Mouse (Mus musculus): ENCODE measurements around the gene Jpt1. TPM values are rescaled to one million over a fixed set of nuclear protein-coding genes. Genes with fewer than 3 reads are reported as not detected.
"Not testable (repeated sequence)": the region's sequence is repeated elsewhere in the genome, so short reads cannot be mapped to it uniquely, and the experiment has no call there.

Gene Jpt1
- polyA plus RNA-seq, 1 experiment = 386 TPM

- Histone ChIP-seq H3K4me2 (ENCODE audit: low read depth) (peak overlapping the region; percentile 96), H3ac (ENCODE audit: control insufficient read depth, insufficient read length) (no peak overlapping the region), H3K36me3 (ENCODE audit: control insufficient read depth, insufficient read depth) (peaks cover 2% of the 10 kb centered on the region), H3K4me3 (no peak overlapping the region), H3K79me2 (ENCODE audit: control insufficient read depth, insufficient read depth) (peaks cover 89% of the 10 kb centered on the region), H3K27me3 (ENCODE audit: control insufficient read depth, insufficient read depth, insufficient read length) (no peaks in the 10 kb centered on the region)
- no peak for TF ChIP-seq POLR2AphosphoS2 (IDR thresholded peaks at IDR 0.05; ENCODE audit: insufficient read length, low read depth)
- TF ChIP-seq MYOG (IDR thresholded peaks at IDR 0.05; ENCODE audit: control insufficient read depth in 1 of 3, insufficient read depth in 1 of 3, insufficient read length in 2 of 3, low read depth in 2 of 3) = peak in 2 of 3 experiments; percentile 22 to 46
- peak in 2 of 3 experiments; percentile 17 to 58 for TF ChIP-seq MYOD1 (IDR thresholded peaks at IDR 0.05; ENCODE audit: control insufficient read depth in 1 of 3, insufficient read length in 2 of 3, low read depth in 2 of 3)
- no peak for TF ChIP-seq SRF (IDR thresholded peaks at IDR 0.05; ENCODE audit: control insufficient read depth, insufficient read length, low read depth)
- no peak for TF ChIP-seq MAX (IDR thresholded peaks at IDR 0.05; ENCODE audit: low read depth)
- TF ChIP-seq CEBPB (IDR thresholded peaks at IDR 0.05; ENCODE audit: insufficient read depth, poor library complexity, severe bottlenecking) = no peak
Measured at GRCm38 (mm10) chr11:115509773-115510506, 4.2 kb downstream of the Jpt1 start.

- Histone ChIP-seq H3ac (ENCODE audit: control insufficient read depth, insufficient read length) (no peak overlapping the region), H3K4me3 (no peak overlapping the region), H3K27me3 (ENCODE audit: control insufficient read depth, insufficient read depth, insufficient read length) (no peaks in the 10 kb centered on the region), H3K79me2 (ENCODE audit: control insufficient read depth, insufficient read depth) (peaks cover 97% of the 10 kb centered on the region), H3K4me2 (ENCODE audit: low read depth) (no peak overlapping the region), H3K36me3 (ENCODE audit: control insufficient read depth, insufficient read depth) (peaks cover 6% of the 10 kb centered on the region)
- no peak for TF ChIP-seq USF1 (IDR thresholded peaks at IDR 0.05; ENCODE audit: low read depth)
- TF ChIP-seq MYOG (IDR thresholded peaks at IDR 0.05; ENCODE audit: control insufficient read depth in 1 of 3, insufficient read depth in 1 of 3, insufficient read length in 2 of 3, low read depth in 2 of 3) = peak in 1 of 3 experiments; percentile 22
- TF ChIP-seq MYOD1 (IDR thresholded peaks at IDR 0.05; ENCODE audit: control insufficient read depth in 1 of 3, insufficient read length in 2 of 3, low read depth in 2 of 3) = peak in 1 of 3 experiments; percentile 7
Measured at GRCm38 (mm10) chr11:115508061-115508460, 6.1 kb downstream of the Jpt1 start.

GRCm38 (mm10) chr11:115506586-115506985 is 7.6 kb downstream of the Jpt1 start:
- Histone ChIP-seq H3K4me2 (ENCODE audit: low read depth) (peak overlapping the region; percentile 10), H3K4me3 (no peak overlapping the region), H3ac (ENCODE audit: control insufficient read depth, insufficient read length) (no peak overlapping the region), H3K27me3 (ENCODE audit: control insufficient read depth, insufficient read depth, insufficient read length) (no peaks in the 10 kb centered on the region), H3K79me2 (ENCODE audit: control insufficient read depth, insufficient read depth) (peaks cover 84% of the 10 kb centered on the region), H3K36me3 (ENCODE audit: control insufficient read depth, insufficient read depth) (peaks cover 12% of the 10 kb centered on the region)
- TF ChIP-seq MAX (IDR thresholded peaks at IDR 0.05; ENCODE audit: low read depth) (no peak), REST (IDR thresholded peaks at IDR 0.05; ENCODE audit: insufficient read depth, insufficient read length) (no peak), MYOG (IDR thresholded peaks at IDR 0.05; ENCODE audit: control insufficient read depth in 1 of 3, insufficient read depth in 1 of 3, insufficient read length in 2 of 3, low read depth in 2 of 3) (peak in 1 of 3 experiments; percentile 50), MYOD1 (IDR thresholded peaks at IDR 0.05; ENCODE audit: control insufficient read depth in 1 of 3, insufficient read length in 2 of 3, low read depth in 2 of 3) (peak in 1 of 3 experiments; percentile 63)

GRCm38 (mm10) chr11:115502636-115503035 is 11.6 kb downstream of the Jpt1 start:
- H3K79me2 ChIP-seq (ENCODE audit: control insufficient read depth, insufficient read depth) = peaks cover 45% of the 10 kb centered on the region
- no peak overlapping the region for H3K4me2 ChIP-seq (ENCODE audit: low read depth)
- H3K4me3 ChIP-seq = no peak overlapping the region
- peaks cover 38% of the 10 kb centered on the region for H3K36me3 ChIP-seq (ENCODE audit: control insufficient read depth, insufficient read depth)
- no peaks in the 10 kb centered on the region for H3K27me3 ChIP-seq (ENCODE audit: control insufficient read depth, insufficient read depth, insufficient read length)
- no peak overlapping the region for H3ac ChIP-seq (ENCODE audit: control insufficient read depth, insufficient read length)
- TF ChIP-seq POLR2AphosphoS2 (IDR thresholded peaks at IDR 0.05; ENCODE audit: insufficient read length, low read depth) (no peak), MYOD1 (IDR thresholded peaks at IDR 0.05; ENCODE audit: control insufficient read depth in 1 of 3, insufficient read length in 2 of 3, low read depth in 2 of 3) (no peak), USF1 (IDR thresholded peaks at IDR 0.05; ENCODE audit: low read depth) (no peak), MYOG (IDR thresholded peaks at IDR 0.05; ENCODE audit: control insufficient read depth in 1 of 3, insufficient read depth in 1 of 3, insufficient read length in 2 of 3, low read depth in 2 of 3) (no peak), MAX (IDR thresholded peaks at IDR 0.05; ENCODE audit: low read depth) (no peak), E2F4 (IDR thresholded peaks at IDR 0.05; ENCODE audit: insufficient read depth) (no peak), REST (IDR thresholded peaks at IDR 0.05; ENCODE audit: insufficient read depth, insufficient read length) (no peak), TCF3 (IDR thresholded peaks at IDR 0.05; ENCODE audit: insufficient read length, low read depth) (no peak), POLR2A (IDR thresholded peaks at IDR 0.05; ENCODE audit: insufficient read length, low read depth) (no peak)

GRCm38 (mm10) chr11:115496559-115496958 is 17.6 kb downstream of the Jpt1 start:
- H3K4me2 ChIP-seq (ENCODE audit: low read depth); H3K27me3 ChIP-seq (ENCODE audit: control insufficient read depth, insufficient read depth, insufficient read length); H3ac ChIP-seq (ENCODE audit: control insufficient read depth, insufficient read length); H3K79me2 ChIP-seq (ENCODE audit: control insufficient read depth, insufficient read depth); H3K4me3 ChIP-seq: not testable (repeated sequence)
- peaks cover 26% of the 10 kb centered on the region for H3K36me3 ChIP-seq (ENCODE audit: control insufficient read depth, insufficient read depth)

- H3K4me2 ChIP-seq (ENCODE audit: low read depth) = peak overlapping the region; percentile 100
- peak overlapping the region; percentile 79 for H3K4me3 ChIP-seq
- H3K27me3 ChIP-seq (ENCODE audit: control insufficient read depth, insufficient read depth, insufficient read length) = no peaks in the 10 kb centered on the region
- TF ChIP-seq TCF12 (IDR thresholded peaks at IDR 0.05; ENCODE audit: insufficient read depth, poor library complexity, severe bottlenecking) (no peak), MAX (IDR thresholded peaks at IDR 0.05; ENCODE audit: low read depth) (no peak), TCF3 (IDR thresholded peaks at IDR 0.05; ENCODE audit: insufficient read length, low read depth) (no peak), MYOD1 (IDR thresholded peaks at IDR 0.05; ENCODE audit: control insufficient read depth in 1 of 3, insufficient read length in 2 of 3, low read depth in 2 of 3) (no peak), MYOG (IDR thresholded peaks at IDR 0.05; ENCODE audit: control insufficient read depth in 1 of 3, insufficient read depth in 1 of 3, insufficient read length in 2 of 3, low read depth in 2 of 3) (no peak), POLR2AphosphoS2 (IDR thresholded peaks at IDR 0.05; ENCODE audit: insufficient read length, low read depth) (no peak), POLR2A (IDR thresholded peaks at IDR 0.05; ENCODE audit: insufficient read length, low read depth) (no peak), REST (IDR thresholded peaks at IDR 0.05; ENCODE audit: insufficient read depth, insufficient read length) (no peak), CEBPB (IDR thresholded peaks at IDR 0.05; ENCODE audit: insufficient read depth, poor library complexity, severe bottlenecking) (no peak), E2F4 (IDR thresholded peaks at IDR 0.05; ENCODE audit: insufficient read depth) (no peak), SRF (IDR thresholded peaks at IDR 0.05; ENCODE audit: control insufficient read depth, insufficient read length, low read depth) (no peak), USF1 (IDR thresholded peaks at IDR 0.05; ENCODE audit: low read depth) (no peak)
- no peak overlapping the region for H3ac ChIP-seq (ENCODE audit: control insufficient read depth, insufficient read length)
- H3K36me3 ChIP-seq (ENCODE audit: control insufficient read depth, insufficient read depth) = peaks cover 6% of the 10 kb centered on the region
- H3K79me2 ChIP-seq (ENCODE audit: control insufficient read depth, insufficient read depth) = no peaks in the 10 kb centered on the region
Measured at GRCm38 (mm10) chr11:115492387-115492786, 21.8 kb downstream of the Jpt1 start.

Measured in myocyte (in vitro differentiated cells).